Mouse (Mus musculus) CH12.LX (cell line): ENCODE measurements around the gene Robo3. TPM values are rescaled to one million over a fixed set of nuclear protein-coding genes. Genes with fewer than 3 reads are reported as not detected.

Experiments
- DNase-seq: peaks from one replicate; pipeline ENCODE4 v3.0.0-alpha.2; 2013; ENCODE audit errors: extremely low read depth
- H3K27ac ChIP-seq: 2 replicates; pipeline ENCODE4 v1.5.1; 2012; ENCODE audit warnings: low read depth, mild to moderate bottlenecking, control low read depth, moderate library complexity; ENCODE audit not compliant: insufficient read depth
- H3K27me3 ChIP-seq: replicated peaks from 2 replicates; pipeline ENCODE3; 2012; ENCODE audit warnings: inconsistent platforms
- H3K36me3 ChIP-seq, 2 experiments: replicated peaks in 1 of 2; 2 replicates each; pipeline versions ENCODE3 to v1.6.1; 2012; ENCODE audit warnings: inconsistent platforms in 1 of 2, low read length in 1 of 2, mild to moderate bottlenecking in 1 of 2, mixed read lengths in 1 of 2, moderate library complexity in 1 of 2; ENCODE audit not compliant: control insufficient read depth in 1 of 2, insufficient read depth in 1 of 2
- H3K4me1 ChIP-seq, 2 experiments: 2 replicates each; pipeline ENCODE4 v1.6.1; 2012; ENCODE audit warnings: inconsistent platforms in 1 of 2, moderate library complexity in 1 of 2; ENCODE audit not compliant: insufficient read depth in 2 of 2, control insufficient read depth in 1 of 2
- H3K4me2 ChIP-seq: 2 replicates; pipeline ENCODE4 v1.6.1; 2012; ENCODE audit warnings: low read depth, mild to moderate bottlenecking, control low read depth; ENCODE audit not compliant: poor library complexity, insufficient read depth, severe bottlenecking
- H3K4me3 ChIP-seq, 3 experiments: fragments of 150-350 bp in 1 of 3; sonication (generic) in 1 of 3; replicated peaks in 1 of 3; 2 replicates each; pipeline versions ENCODE3 to v1.5.1; 2011 to 2012; ENCODE audit warnings: low read depth in 2 of 3, low read length in 2 of 3, mild to moderate bottlenecking in 2 of 3, moderate library complexity in 2 of 3, control low read depth in 1 of 3, improper control_type of control experiment in 1 of 3, inconsistent platforms in 1 of 3, mixed read lengths in 1 of 3; ENCODE audit not compliant: poor library complexity in 1 of 3
- H3K79me2 ChIP-seq: replicated peaks from 2 replicates; pipeline ENCODE4 v1.6.1; 2012; ENCODE audit warnings: mild to moderate bottlenecking, moderate library complexity; ENCODE audit not compliant: control insufficient read depth, poor library complexity, insufficient read depth, severe bottlenecking; ENCODE audit errors: extremely low read depth
- H3K9ac ChIP-seq: 2 replicates; pipeline ENCODE4 v1.6.1; 2012; ENCODE audit warnings: low read depth, mild to moderate bottlenecking, control low read depth, moderate library complexity; ENCODE audit not compliant: insufficient read depth
- H3K9me3 ChIP-seq: replicated peaks from 2 replicates; pipeline ENCODE3; 2012; ENCODE audit warnings: low read length, inconsistent platforms, mixed read lengths
- BHLHE40 ChIP-seq: IDR thresholded peaks from 2 replicates; pipeline ENCODE4 v1.6.1; 2011; ENCODE audit warnings: mild to moderate bottlenecking, low read depth, low read length, improper control_type of control experiment
- CHD1 ChIP-seq: IDR thresholded peaks from 2 replicates; pipeline ENCODE4 v1.6.1; 2012; ENCODE audit warnings: low read depth, low read length, improper control_type of control experiment, inconsistent platforms
- CTCF ChIP-seq, 2 experiments: IDR thresholded peaks in 1 of 2; conservative IDR thresholded peaks in 1 of 2; 2 replicates each; pipeline ENCODE4 v1.5.1; 2011 to 2012; ENCODE audit warnings: low read depth in 2 of 2, low read length in 2 of 2, improper control_type of control experiment in 1 of 2, inconsistent platforms in 1 of 2, mild to moderate bottlenecking in 1 of 2, moderate library complexity in 1 of 2
- E2F4 ChIP-seq: IDR thresholded peaks from 2 replicates; pipeline ENCODE4 v1.6.1; 2011; ENCODE audit warnings: low read depth, low read length, improper control_type of control experiment; ENCODE audit not compliant: insufficient replicate concordance
- EP300 ChIP-seq: IDR thresholded peaks from 2 replicates; pipeline ENCODE4 v1.6.1; 2011; ENCODE audit warnings: low read length, improper control_type of control experiment
- ETS1 ChIP-seq: conservative IDR thresholded peaks from 2 replicates; pipeline ENCODE4 v1.6.1; 2012; ENCODE audit warnings: low read depth, mild to moderate bottlenecking, inconsistent platforms, low read length, improper control_type of control experiment, moderate library complexity
- GABPA ChIP-seq: IDR thresholded peaks from 2 replicates; pipeline ENCODE4 v1.6.1; 2012; ENCODE audit warnings: low read depth, low read length, improper control_type of control experiment, inconsistent platforms; ENCODE audit not compliant: insufficient replicate concordance
- HCFC1 ChIP-seq: IDR thresholded peaks from 2 replicates; pipeline ENCODE4 v1.6.1; 2012; ENCODE audit warnings: low read depth, mild to moderate bottlenecking, inconsistent platforms, low read length, improper control_type of control experiment
- IRF4 ChIP-seq: IDR thresholded peaks from 2 replicates; pipeline ENCODE4 v1.6.1; 2014; ENCODE audit warnings: low read depth, mild to moderate bottlenecking, inconsistent platforms, low read length, improper control_type of control experiment
- JUN ChIP-seq: IDR thresholded peaks from 2 replicates; pipeline ENCODE4 v1.6.1; 2011; ENCODE audit warnings: low read depth, mild to moderate bottlenecking, low read length, improper control_type of control experiment, moderate library complexity; ENCODE audit not compliant: insufficient read depth
- MAFK ChIP-seq: IDR thresholded peaks from 2 replicates; pipeline ENCODE4 v1.6.1; 2011; ENCODE audit warnings: low read length, improper control_type of control experiment; ENCODE audit not compliant: insufficient replicate concordance
- MAX ChIP-seq: IDR thresholded peaks from 2 replicates; pipeline ENCODE4 v1.6.1; 2011; ENCODE audit warnings: low read length, improper control_type of control experiment
- MXI1 ChIP-seq: IDR thresholded peaks from 2 replicates; pipeline ENCODE4 v1.6.1; 2011; ENCODE audit warnings: mild to moderate bottlenecking, low read depth, low read length, improper control_type of control experiment
- MYC ChIP-seq: IDR thresholded peaks from 2 replicates; pipeline ENCODE4 v1.6.1; 2011; ENCODE audit warnings: low read depth, mild to moderate bottlenecking, improper control_type of control experiment, low read length
- NELFE ChIP-seq: IDR thresholded peaks from 2 replicates; pipeline ENCODE4 v1.6.1; 2011; ENCODE audit warnings: low read depth, low read length, improper control_type of control experiment
- NRF1 ChIP-seq: IDR thresholded peaks from 2 replicates; pipeline ENCODE4 v1.6.1; 2014; ENCODE audit warnings: low read depth, mild to moderate bottlenecking, inconsistent platforms, low read length, improper control_type of control experiment, moderate library complexity
- PAX5 ChIP-seq: IDR thresholded peaks from 2 replicates; pipeline ENCODE4 v1.6.1; 2012; ENCODE audit warnings: low read length, inconsistent platforms, mixed read lengths
- POLR2A ChIP-seq: IDR thresholded peaks from 2 replicates; pipeline ENCODE4 v1.6.1; 2011; ENCODE audit warnings: low read depth, mild to moderate bottlenecking, improper control_type of control experiment, low read length
- RAD21 ChIP-seq: IDR thresholded peaks from 2 replicates; pipeline ENCODE4 v1.6.1; 2011; ENCODE audit warnings: low read depth, mild to moderate bottlenecking, low read length, improper control_type of control experiment, moderate library complexity
- SIN3A ChIP-seq: IDR thresholded peaks from 2 replicates; pipeline ENCODE4 v1.6.1; 2012; ENCODE audit warnings: low read length, improper control_type of control experiment, inconsistent platforms
- SMC3 ChIP-seq: IDR thresholded peaks from 2 replicates; pipeline ENCODE4 v1.6.1; 2011; ENCODE audit warnings: low read depth, low read length, improper control_type of control experiment
- UBTF ChIP-seq: IDR thresholded peaks from 2 replicates; pipeline ENCODE4 v1.6.1; 2012; ENCODE audit warnings: low read depth, mild to moderate bottlenecking, inconsistent platforms, low read length, improper control_type of control experiment, moderate library complexity
- USF1 ChIP-seq: IDR thresholded peaks from 2 replicates; pipeline ENCODE4 v1.6.1; 2014; ENCODE audit warnings: low read depth, mild to moderate bottlenecking, inconsistent platforms, low read length, improper control_type of control experiment
- ZC3H11A ChIP-seq: IDR thresholded peaks from 2 replicates; pipeline ENCODE4 v1.6.1; 2012; ENCODE audit warnings: low read depth, mild to moderate bottlenecking, inconsistent platforms, low read length, improper control_type of control experiment
- ZKSCAN1 ChIP-seq: IDR thresholded peaks from 2 replicates; pipeline ENCODE4 v1.6.1; 2012; ENCODE audit warnings: low read depth, inconsistent platforms, low read length, improper control_type of control experiment, borderline replicate concordance
- ZMIZ1 ChIP-seq: IDR thresholded peaks from 2 replicates; pipeline ENCODE4 v1.6.1; 2012; ENCODE audit warnings: low read depth, mild to moderate bottlenecking, inconsistent platforms, low read length, improper control_type of control experiment
- ZNF384 ChIP-seq: IDR thresholded peaks from 2 replicates; pipeline ENCODE4 v1.6.1; 2012; ENCODE audit warnings: low read depth, low read length, improper control_type of control experiment, inconsistent platforms
- dilution Hi-C: fragments of 300-500 bp; cut with MboI; formaldehyde crosslinking; loops from 2 replicates; pipeline ENCODE4 v1.14.3; 2020; ENCODE audit warnings: low sequenced_read_pairs; ENCODE audit not compliant: extremely low pct_unique_long_range_greater_than_20kb, extremely low pct_ligation_motif_present
- in situ Hi-C: fragments of 300-500 bp; cut with MboI; formaldehyde crosslinking; loops from 3 replicates; pipeline ENCODE4 v1.14.3; 2019; ENCODE audit warnings: low sequenced_read_pairs, low pct_ligation_motif_present, low pct_unique_long_range_greater_than_20kb, mixed read lengths
- polyA plus RNA-seq: library from polyadenylated mRNA; unstranded; fragments of >175 nt; gene quantifications from 2 replicates; pipeline ENCODE4 v1.2.1, GENCODE M21; 2012; ENCODE audit warnings: low read depth; ENCODE audit not compliant: insufficient read length
- total RNA-seq, 2 experiments: library from RNA; depleted of rRNA; stranded (reverse); fragments of 300-350 nt in 1 of 2; fragments of >200 nt in 1 of 2; gene quantifications; 2 replicates each; pipeline ENCODE4 v1.2.3; 2012 to 2014

Robo3 gene
- total and polyA plus RNA-seq, 3 experiments, result 0.41 to 0.76 (median 0.59) TPM

DNA sequence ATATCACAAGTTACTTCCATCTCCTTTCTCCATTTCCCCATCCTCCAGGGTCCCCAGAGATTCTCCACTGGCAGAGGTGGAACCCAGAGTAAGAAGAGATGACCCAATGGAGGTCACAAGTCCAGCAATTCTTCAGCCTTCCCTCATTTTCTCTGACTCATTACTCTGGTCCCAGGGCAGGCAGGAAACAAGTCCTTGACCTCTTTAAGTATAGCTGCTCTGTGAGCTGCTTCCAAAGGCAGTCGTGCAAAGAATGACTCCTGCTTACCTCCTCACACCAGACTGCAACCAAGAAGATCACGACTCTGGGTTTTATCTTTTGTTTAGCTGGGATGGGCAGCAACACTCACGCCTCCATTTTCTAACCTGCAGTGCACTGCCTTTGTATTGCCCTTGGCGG, 2.6 kb upstream of the Robo3 start:
- H3K27ac ChIP-seq, result no peak overlapping the region
- no peak overlapping the region for H3K4me3 ChIP-seq
- in situ Hi-C loops (no loop called here), dilution Hi-C loops (no loop called here)
- no peak for TF ChIP-seq ZKSCAN1
- TF ChIP-seq ETS1, result no peak
- TF ChIP-seq GABPA, result no peak
- TF ChIP-seq HCFC1, result no peak
- no peak for TF ChIP-seq POLR2A
- TF ChIP-seq BHLHE40, result no peak
- no peak for TF ChIP-seq SIN3A
- no peak for TF ChIP-seq SMC3
- no peak for TF ChIP-seq MYC
- no peak for TF ChIP-seq PAX5
- TF ChIP-seq CTCF (conservative IDR thresholded peaks at IDR 0.05 in 1 of 2, IDR thresholded peaks at IDR 0.05 in 1 of 2; ENCODE audit: low read depth in 2 of 2, low read length in 2 of 2), result no peak
- no peak for TF ChIP-seq IRF4
- TF ChIP-seq JUN, result no peak
- TF ChIP-seq RAD21, result no peak
- no peak for TF ChIP-seq USF1
- no peak for TF ChIP-seq ZMIZ1
- no peaks in the 10 kb centered on the region for H3K79me2 ChIP-seq
- no peak overlapping the region for H3K9ac ChIP-seq
- no peaks in the 10 kb centered on the region for H3K9me3 ChIP-seq
- H3K36me3 ChIP-seq, result no peaks in the 10 kb centered on the region
- peaks cover 30% of the 10 kb centered on the region for H3K27me3 ChIP-seq
- no peak for DNase-seq
- no peak overlapping the region for H3K4me2 ChIP-seq
- peaks cover 0 to 25% of the 10 kb centered on the region in 2 experiments; a peak in 2 of 4 replicates for H3K4me1 ChIP-seq

DNA sequence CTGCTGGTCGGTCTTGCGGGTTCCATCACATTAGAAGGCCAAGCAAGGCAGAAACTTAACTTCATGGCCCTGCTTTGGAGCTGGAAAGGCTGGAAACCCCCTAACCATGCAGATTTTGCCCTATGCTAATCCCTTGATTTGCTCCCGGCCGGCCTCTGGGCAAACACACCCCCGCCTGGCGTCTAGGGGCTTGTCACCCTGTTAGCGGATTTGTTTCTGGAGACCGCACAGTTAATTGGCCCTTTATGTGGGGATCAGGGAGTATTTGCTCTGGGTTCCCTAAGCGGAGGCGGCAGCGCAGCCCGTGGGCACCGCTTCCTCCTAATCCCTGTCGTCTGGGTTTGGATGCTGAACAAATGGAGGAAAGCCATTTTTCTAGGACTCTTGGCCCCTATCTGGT, 1.9 kb upstream of the Robo3 start:
- H3K4me3 ChIP-seq, result no peak overlapping the region
- H3K4me2 ChIP-seq, result no peak overlapping the region
- H3K27me3 ChIP-seq, result peaks cover 30% of the 10 kb centered on the region
- dilution Hi-C loops (no loop called here), in situ Hi-C loops (no loop called here)
- H3K36me3 ChIP-seq, result no peaks in the 10 kb centered on the region
- H3K9ac ChIP-seq, result no peak overlapping the region
- DNase-seq, result no peak
- H3K27ac ChIP-seq, result no peak overlapping the region
- TF ChIP-seq MXI1 (no peak), E2F4 (no peak), MAX (no peak), EP300 (no peak), SMC3 (no peak), PAX5 (no peak), NELFE (no peak), ZKSCAN1 (no peak), NRF1 (no peak), GABPA (no peak), MAFK (no peak), UBTF (no peak), HCFC1 (no peak), CHD1 (no peak), ZNF384 (no peak), ZC3H11A (no peak), ETS1 (no peak), USF1 (no peak), CTCF (conservative IDR thresholded peaks at IDR 0.05 in 1 of 2, IDR thresholded peaks at IDR 0.05 in 1 of 2; ENCODE audit: low read depth in 2 of 2, low read length in 2 of 2) (no peak), POLR2A (no peak)
- H3K79me2 ChIP-seq, result no peaks in the 10 kb centered on the region
- no peaks in the 10 kb centered on the region for H3K9me3 ChIP-seq
- peaks cover 0 to 32% of the 10 kb centered on the region in 2 experiments; a peak in 2 of 4 replicates for H3K4me1 ChIP-seq
